Mouse (Mus musculus): ENCODE data around the gene Fam43a. TPM values are rescaled to one million over a fixed set of nuclear protein-coding genes. Genes with fewer than 3 reads are reported as not detected.
A peak's percentile ranks its signal among the peaks of the same experiment; 100 is the strongest.

The Fam43a gene
- total RNA-seq, 1 experiment from 2014 or later = 43.5 TPM

DNA sequence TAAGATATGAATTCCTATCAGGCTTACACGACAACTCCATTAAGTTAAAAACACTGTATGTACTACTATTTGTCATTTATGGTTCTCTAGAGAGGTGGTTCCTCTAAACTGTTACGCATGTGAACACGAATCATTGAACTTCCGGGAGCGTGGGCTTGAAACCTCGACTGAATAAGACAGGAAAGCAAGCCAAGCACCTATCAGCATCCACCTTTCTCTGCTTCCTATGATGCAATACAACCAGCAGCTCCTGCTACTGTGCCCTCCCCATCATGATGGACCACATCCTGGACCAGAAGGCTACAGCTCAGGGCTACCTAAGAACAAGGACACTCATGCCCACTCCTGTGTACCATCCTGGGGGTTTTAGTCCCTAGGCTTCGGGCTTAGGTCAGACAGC lies 24.1 kb downstream of the Fam43a start:
- ATAC-seq (ENCODE audit: extremely low read depth, insufficient number of reproducible peaks, low FRiP score, poor library complexity, severe bottlenecking) = peak; percentile 89

DNA sequence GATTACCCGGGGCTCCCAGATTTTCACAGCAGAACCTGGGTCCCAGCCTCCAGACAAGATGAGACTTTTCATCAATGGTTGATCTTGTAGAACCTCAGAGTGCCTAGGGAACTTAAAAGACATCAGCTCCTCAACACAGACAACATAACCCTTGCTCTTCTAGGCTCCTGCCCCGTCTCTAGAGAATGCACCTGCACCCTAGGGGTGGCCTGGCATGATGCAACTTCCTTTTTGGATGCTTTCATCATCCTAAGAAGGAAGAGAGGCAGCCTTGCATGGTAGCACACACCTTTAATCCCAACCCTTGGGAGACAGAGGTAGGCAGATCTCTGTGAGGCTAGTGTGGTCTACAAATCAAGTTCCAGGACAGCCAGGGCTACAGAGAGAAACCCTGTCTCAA lies 25.1 kb downstream of the Fam43a start:
- no peak for ATAC-seq (ENCODE audit: extremely low read depth, insufficient number of reproducible peaks, low FRiP score, poor library complexity, severe bottlenecking)

DNA sequence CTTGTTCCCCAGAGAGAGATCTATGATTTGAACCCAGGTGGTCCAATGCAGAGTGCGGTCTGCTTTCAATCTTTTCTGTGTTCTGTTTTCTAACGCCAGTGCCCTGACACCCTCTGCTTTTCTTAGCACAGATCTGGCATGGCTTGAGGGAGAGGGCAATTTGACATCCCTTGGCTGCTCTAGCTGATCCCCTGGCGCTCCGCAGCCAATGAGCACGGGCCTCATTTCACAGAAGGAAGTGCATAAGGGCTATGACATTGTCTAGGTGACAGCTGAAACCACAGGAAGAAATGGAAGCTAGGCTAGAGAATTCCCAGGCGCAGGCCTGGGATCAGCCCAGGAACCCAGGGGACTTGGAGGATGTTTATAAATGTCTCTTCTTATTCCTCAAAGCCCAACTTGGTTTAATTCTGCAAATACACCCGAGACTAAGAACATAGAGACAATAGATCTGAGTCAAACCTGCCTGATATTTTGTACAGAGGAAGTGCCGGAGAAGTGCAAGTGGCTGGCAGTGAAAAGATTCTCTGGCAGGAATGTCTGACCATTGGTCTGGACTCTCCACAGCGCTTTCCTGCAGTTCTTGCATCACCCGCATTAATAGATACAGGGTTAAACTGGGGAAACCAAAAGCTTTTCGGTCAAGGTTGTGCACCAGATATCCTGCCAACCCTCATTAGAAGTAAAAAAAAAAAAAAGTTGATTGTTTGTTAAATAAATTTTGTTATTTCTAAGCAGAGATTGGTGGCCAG lies 28.2 kb downstream of the Fam43a start:
- ATAC-seq (ENCODE audit: extremely low read depth, insufficient number of reproducible peaks, low FRiP score, poor library complexity, severe bottlenecking) = no peak

DNA sequence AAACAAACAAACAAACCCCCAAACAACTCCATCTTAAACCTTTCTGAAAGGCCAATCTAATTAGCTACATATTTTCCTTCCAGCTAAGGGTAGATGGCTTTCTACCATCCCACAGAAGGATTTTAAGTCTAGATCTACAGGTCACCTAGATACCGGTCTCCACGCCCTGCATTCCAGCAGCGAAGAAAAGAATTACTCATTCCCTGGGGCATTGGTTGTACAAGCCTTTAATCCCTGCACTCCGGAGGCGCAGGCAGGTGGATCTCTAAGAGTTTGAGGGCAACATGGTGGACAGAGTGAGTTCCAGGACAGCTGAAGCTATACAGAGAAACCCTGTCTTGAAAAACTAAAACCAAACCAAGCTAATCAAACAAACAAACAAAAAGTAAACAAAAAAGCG lies 28.9 kb downstream of the Fam43a start:
- no peak for ATAC-seq (ENCODE audit: extremely low read depth, insufficient number of reproducible peaks, low FRiP score, poor library complexity, severe bottlenecking)

DNA sequence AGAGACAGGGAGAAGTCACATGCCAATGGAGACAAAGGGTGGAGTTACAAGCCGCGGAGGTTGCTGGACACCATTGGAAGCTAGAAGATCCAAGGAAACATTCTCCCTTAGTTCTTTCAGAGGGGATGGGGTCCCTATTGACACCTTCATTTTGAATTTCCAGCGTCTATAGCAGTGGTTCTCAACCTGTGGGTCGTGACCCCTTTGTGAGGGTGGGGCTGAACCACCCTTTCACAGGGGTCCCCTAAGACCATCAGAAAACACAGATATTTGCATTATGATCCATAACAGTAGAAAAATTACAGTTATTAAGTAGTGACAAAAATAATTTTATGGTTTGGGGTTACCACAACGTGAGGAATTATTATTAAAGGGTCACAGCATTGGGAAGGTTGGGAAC lies 30.0 kb downstream of the Fam43a start:
- ATAC-seq (ENCODE audit: extremely low read depth, insufficient number of reproducible peaks, low FRiP score, poor library complexity, severe bottlenecking) = no peak

DNA sequence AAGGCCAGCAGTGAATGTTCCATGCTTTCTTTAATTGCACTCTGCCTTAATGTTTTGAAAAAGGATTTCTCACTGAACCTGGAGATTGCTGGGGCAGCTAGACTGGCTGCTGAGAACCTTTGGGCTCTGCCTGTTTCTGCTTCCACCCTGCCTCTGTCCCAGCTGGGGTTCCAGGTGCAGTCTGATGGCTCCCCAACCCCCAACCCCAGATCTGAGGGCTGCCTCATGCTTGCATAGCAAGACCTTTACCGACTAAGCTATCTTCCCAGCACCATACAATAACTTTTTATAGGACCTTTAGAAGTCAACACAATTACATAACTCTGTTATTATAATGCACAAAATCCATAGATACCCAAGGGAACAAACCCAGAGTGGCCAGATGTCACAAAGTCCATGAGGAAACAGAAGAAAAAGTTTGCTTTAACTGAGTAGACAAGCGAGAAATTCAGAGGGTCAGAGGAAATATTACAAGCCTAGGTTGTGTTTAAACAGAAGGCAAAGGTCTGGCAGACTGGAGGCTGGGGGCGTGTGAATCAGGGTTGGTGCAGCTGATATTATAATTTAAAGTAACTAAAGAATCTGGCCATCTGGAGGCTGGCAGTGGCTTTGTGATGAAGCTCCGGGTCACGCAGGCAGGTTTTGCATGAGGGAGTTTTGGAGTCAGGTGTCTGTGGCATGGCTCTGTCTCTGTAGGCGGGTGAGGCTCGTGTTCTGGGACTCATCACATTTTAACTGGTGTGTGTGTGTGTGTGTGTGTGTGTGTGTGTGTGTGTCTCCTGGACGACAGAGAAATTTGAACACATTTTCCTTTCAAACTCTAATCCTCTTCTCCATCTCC lies 34.6 kb downstream of the Fam43a start:
- ATAC-seq (ENCODE audit: extremely low read depth, insufficient number of reproducible peaks, low FRiP score, poor library complexity, severe bottlenecking) = peak; percentile 30; the same call in 1 of the 2 replicates

DNA sequence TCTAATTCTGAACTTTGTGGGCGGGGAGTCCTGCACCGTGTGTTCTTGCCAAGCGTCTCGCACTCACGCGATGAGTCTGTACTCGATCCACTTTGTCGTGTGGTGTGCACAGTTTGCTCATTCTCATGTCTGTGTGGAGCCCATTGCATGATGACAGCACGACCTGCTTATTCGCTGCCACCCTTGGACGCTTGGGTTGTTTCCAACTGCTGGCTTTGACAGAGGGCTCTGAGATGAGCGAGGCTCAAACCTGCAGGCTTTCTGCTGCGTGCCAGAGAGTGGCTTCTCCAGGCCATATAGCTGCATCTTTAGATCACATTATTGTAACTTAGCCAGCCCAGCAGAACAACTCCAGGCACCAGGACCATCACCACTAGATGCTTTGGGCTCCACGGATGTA lies 39.1 kb downstream of the Fam43a start:
- ATAC-seq (ENCODE audit: extremely low read depth, insufficient number of reproducible peaks, low FRiP score, poor library complexity, severe bottlenecking) = no peak

DNA sequence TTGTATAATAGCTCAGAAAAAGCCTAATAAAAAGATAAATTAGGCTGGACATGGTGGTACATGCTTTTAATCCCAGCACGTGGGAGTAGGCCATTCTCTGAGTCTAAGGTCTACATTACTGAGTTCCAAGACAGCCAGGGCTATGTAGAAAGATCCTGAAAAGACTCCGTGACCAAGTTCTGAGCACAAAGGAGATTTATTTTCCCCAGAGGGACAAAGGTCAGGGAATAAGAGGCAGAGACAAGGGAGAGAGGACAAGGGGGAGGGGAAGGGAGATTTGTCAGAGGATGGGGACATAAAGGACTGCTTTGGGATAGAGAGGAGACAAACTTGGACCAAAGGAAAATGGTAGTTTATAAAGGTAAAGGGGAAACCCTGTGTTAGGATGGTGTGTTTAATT lies 41.1 kb downstream of the Fam43a start:
- no peak for ATAC-seq (ENCODE audit: extremely low read depth, insufficient number of reproducible peaks, low FRiP score, poor library complexity, severe bottlenecking)

DNA sequence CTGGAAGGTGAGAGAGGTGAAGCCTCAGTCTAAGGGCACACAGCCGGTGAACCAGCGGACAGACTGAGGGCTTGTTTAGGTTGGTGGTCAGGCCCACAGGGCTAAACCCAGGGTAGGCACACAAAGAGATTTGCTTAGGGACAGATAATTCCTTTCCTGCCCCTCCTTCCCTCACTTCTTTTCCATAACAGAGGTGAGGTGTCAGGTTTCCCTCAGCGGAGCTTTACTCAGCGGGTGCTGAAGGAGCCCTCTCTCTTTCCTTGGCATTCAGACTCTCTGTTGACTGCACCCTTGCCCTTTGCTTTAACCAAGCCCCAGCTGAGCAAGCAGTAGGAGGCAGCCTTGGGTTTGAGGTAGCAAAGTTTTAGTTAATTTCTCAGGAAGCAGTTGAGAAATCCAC lies 41.9 kb downstream of the Fam43a start:
- no peak for ATAC-seq (ENCODE audit: extremely low read depth, insufficient number of reproducible peaks, low FRiP score, poor library complexity, severe bottlenecking)

DNA sequence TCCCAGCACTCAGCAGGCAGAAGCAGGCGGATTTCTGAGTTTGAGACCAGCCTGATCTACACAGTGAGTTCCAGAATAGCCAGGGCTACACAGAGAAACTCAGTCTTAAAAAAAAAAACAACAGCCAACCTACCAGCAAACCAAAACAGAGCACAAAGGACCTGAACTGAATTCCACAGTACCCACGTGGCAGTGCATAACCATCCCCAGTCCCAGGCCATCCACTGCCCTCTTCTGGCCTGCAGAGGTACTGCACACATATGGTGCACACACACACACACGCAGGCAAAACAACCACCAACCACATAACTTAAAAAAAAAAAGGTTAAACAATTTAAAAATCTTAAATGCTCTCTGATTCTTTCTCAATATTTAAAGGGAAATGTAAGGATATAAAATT lies 42.7 kb downstream of the Fam43a start:
- no peak for ATAC-seq (ENCODE audit: extremely low read depth, insufficient number of reproducible peaks, low FRiP score, poor library complexity, severe bottlenecking)

DNA sequence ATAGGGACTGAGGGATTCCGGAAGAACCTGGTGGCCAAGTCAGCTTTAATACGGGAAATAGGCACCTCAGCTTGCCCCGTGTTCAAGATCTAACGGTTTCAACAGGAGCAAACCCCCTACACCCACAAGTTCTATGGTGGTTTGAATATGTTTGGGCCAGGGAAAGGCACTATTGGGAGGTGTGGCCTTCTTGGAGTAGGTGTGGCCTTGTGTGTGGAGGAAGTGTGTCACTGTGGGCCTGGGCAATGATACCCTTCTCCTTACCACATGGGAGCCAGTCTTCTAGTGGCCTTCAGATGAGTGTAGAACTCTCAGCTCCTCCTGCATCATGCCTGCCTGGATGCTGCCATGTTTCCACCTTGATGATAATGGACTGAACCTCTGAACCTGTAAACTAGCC lies 45.5 kb downstream of the Fam43a start:
- ATAC-seq (ENCODE audit: extremely low read depth, insufficient number of reproducible peaks, low FRiP score, poor library complexity, severe bottlenecking) = peak; percentile 31; the same call in 1 of the 2 replicates

DNA sequence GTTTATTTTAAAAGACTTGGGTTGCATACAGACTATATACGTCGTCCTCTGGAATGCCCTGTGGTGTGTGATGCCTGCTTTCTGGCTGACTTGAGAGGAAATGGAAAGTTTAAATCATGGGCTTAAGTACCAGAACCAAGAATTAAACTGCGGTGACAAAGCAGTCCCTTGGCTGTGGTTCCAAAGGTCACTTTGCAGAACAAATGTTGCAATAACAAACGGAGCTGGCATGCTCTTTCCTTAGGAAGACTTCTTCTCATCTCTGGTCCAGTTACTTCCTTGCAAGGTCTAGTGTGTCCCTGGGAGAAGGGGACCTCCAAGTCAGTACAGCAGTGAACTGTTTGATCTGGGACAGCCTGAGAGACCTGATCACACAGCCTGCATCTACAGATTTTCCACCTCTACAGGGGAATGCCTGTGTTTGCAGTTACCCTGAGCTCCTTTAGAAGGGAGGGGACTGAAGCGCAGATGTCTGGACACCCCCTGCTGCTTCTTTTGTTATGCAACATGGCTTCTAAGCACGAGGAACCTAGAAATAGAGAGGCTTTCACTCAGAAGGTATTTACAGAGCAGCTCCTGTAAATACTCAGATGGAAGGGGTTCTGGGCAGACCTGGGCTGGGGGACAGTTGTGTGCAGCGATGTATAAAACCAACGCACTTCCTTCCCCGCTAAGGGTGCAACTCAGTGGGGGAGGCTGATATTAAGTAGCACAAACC lies 46.5 kb downstream of the Fam43a start:
- peak; percentile 49; the same call in 1 of the 2 replicates for ATAC-seq (ENCODE audit: extremely low read depth, insufficient number of reproducible peaks, low FRiP score, poor library complexity, severe bottlenecking)

DNA sequence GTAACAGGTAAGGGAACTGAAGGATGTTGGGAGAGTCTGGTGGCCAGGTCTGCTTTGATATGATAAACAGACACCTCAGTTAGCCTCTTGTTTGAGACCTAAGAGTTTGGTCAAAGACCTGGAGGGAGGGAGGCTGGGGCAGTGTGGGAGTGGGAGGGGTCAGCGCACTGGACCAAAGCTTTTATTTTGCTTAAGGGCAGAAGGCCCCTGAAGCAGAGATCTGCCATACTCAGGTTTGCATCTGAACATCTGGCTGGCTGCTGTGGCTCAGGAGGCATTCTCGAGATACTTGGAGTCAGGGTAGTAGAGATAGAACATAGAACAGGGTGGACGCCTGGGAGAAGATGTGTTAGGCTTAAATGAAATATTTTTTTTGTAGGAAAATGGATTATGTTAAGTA lies 47.3 kb downstream of the Fam43a start:
- no peak for ATAC-seq (ENCODE audit: extremely low read depth, insufficient number of reproducible peaks, low FRiP score, poor library complexity, severe bottlenecking)

DNA sequence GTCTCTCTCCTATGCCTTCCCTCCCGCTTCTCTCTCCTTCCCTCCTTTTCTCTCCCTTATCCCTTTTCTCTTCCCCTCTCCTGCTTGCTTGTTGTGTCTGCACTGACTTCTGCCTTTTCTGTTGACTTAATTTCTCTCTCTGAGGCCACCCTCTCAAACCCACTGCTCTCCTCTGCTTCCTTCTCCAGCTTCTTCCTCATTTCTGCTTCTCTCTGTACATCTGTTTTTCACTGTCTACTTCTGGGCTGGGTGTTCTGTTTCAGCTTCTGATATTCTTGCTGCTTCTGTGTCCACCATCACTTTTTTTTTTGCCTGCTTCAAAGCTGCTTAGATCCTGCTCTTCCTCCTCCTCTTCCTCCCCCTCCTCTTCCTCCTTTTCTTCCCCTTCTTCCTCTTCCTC lies 51.8 kb downstream of the Fam43a start:
- ATAC-seq (ENCODE audit: extremely low read depth, insufficient number of reproducible peaks, low FRiP score, poor library complexity, severe bottlenecking) = 0 out of 2 replicates have a peak, but pooled peaks have one; percentile 36

Other genes with a start within 250 kb of the Fam43a start
- gene Atp13a3, start 193.7 kb upstream of the Fam43a start, total RNA-seq (2017) = 63.0 and 64.1 TPM in 2 replicates
- not detected in 2 replicates for gene Tmem44, start 48.9 kb upstream of the Fam43a start, total RNA-seq (2017)
- gene Lsg1, start 12.1 kb upstream of the Fam43a start, total RNA-seq (2017) = 58.8 and 71.8 TPM in 2 replicates